Mouse (Mus musculus) embryo, embryonic 10.5 days (tissue): ENCODE results near the gene Mrps7.

Experiments used
- DNase-seq: peaks from one replicate; pipeline ENCODE4 v3.0.0-alpha.2; 2015; ENCODE audit warnings: low spot score

Mrps7 gene

GRCm38 (mm10) chr11:115649706-115650105, 46.0 kb downstream of the Mrps7 start:
- DNase-seq = no peak

- DNase-seq = no peak
Measured at GRCm38 (mm10) chr11:115651680-115652079, 48.0 kb downstream of the Mrps7 start.

DNA sequence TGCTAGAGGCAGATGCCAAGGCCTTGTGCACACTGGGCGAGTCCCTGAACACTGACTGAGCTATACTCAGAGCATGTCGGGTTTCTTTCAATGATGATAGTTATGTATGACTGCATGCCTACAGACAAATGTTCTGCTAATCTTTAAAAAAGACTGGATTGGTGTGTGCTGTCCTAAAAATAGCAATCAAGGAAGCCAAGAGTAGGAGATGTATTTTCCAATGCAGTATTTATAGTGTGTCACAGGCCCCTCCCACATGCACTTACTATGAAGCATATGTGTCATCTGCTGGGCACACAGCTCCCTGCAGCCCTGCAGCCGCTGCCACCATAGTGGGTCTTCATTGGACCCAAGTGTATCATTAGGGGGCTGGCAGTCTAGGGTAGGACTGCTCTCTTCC, 49.5 kb downstream of the Mrps7 start:
- no peak for DNase-seq

- DNase-seq = no peak
Measured at GRCm38 (mm10) chr11:115654128-115654527, 50.4 kb downstream of the Mrps7 start.
